Mouse (Mus musculus) midbrain, embryonic 11.5 days (tissue): ENCODE data around the gene Kcnh2. TPM values are rescaled to one million over a fixed set of nuclear protein-coding genes. Genes with fewer than 3 reads are reported as not detected.

Experiments used
- ATAC-seq: fragments of 200-750 bp; cut with Nextera tagmentation; 2 replicates; pipeline ENCODE4 v1.8.0; 2017; ENCODE audit warnings: moderate TSS enrichment, moderate library complexity; ENCODE audit not compliant: low FRiP score
- DNase-seq: peaks from one replicate; pipeline ENCODE4 v3.0.0; 2015; ENCODE audit warnings: low spot score; ENCODE audit errors: missing footprints
- H3K27ac ChIP-seq: fragments of 300-500 bp; sonication (generic); 2 replicates; pipeline ENCODE4 v1.5.1; 2014; ENCODE audit warnings: low read depth, low read length
- H3K27me3 ChIP-seq: fragments of 300-500 bp; sonication (generic); 2 replicates; pipeline ENCODE4 v1.6.1; 2014; ENCODE audit warnings: mild to moderate bottlenecking, low read length, moderate library complexity, mixed read lengths; ENCODE audit not compliant: control insufficient read depth, insufficient read depth
- H3K36me3 ChIP-seq: fragments of 300-500 bp; sonication (generic); 2 replicates; pipeline ENCODE4 v1.6.1; 2014; ENCODE audit warnings: mild to moderate bottlenecking, low read length, moderate library complexity, mixed read lengths; ENCODE audit not compliant: control insufficient read depth, insufficient read depth
- H3K4me1 ChIP-seq: fragments of 300-500 bp; sonication (generic); 2 replicates; pipeline ENCODE4 v1.6.1; 2014; ENCODE audit warnings: low read length; ENCODE audit not compliant: control insufficient read depth, insufficient read depth
- H3K4me2 ChIP-seq: fragments of 300-500 bp; sonication (generic); 2 replicates; pipeline ENCODE4 v1.6.1; 2014; ENCODE audit warnings: mild to moderate bottlenecking, moderate library complexity
- H3K4me3 ChIP-seq: fragments of 300-500 bp; sonication (generic); 2 replicates; pipeline ENCODE4 v1.5.1; 2014; ENCODE audit warnings: low read depth, low read length
- H3K9ac ChIP-seq: fragments of 300-500 bp; sonication (generic); 2 replicates; pipeline ENCODE4 v1.6.1; 2014; ENCODE audit warnings: low read length
- H3K9me3 ChIP-seq: fragments of 300-500 bp; sonication (generic); 2 replicates; pipeline ENCODE4 v1.6.1; 2016; ENCODE audit warnings: low read length; ENCODE audit not compliant: control insufficient read depth
- WGBS: fragments of 180-500 bp; shearing (Covaris S2); extraction: QIAGEN DNeasy Blood & Tissue Kit; methylation state at CpG from one replicate; pipeline ENCODE4 v1.1.7; 2014; 5-methylcytosine and 5-hydroxymethylcytosine counted together
- polyA plus RNA-seq: library from polyadenylated mRNA; unstranded; fragments of >200 nt; fragmentation: Nextera tagmentation; extraction: Ambion mirVana; gene quantifications from 2 replicates; pipeline ENCODE4 v1.2.1, GENCODE M21; 2014

Kcnh2 gene
- polyA plus RNA-seq, 1 experiment from 2014 or later = 16.2 TPM

- H3K27ac ChIP-seq = no peak overlapping the region
- no peaks in the 10 kb centered on the region for H3K27me3 ChIP-seq
- no peaks in the 10 kb centered on the region; the same call in 1 of the 2 replicates for H3K4me1 ChIP-seq
- no peaks in the 10 kb centered on the region for H3K36me3 ChIP-seq
- no peak overlapping the region for H3K4me2 ChIP-seq
- H3K4me3 ChIP-seq = no peak overlapping the region
- ATAC-seq (no peak), DNase-seq (no peak)
- H3K9me3 ChIP-seq = no peaks in the 10 kb centered on the region
- WGBS = 50% methylated on average over 5 of the region's 5 CpGs
- no peak overlapping the region for H3K9ac ChIP-seq
Observed at GRCm38 (mm10) chr5:24365528-24365927, 14.1 kb upstream of the Kcnh2 start.

GRCm38 (mm10) chr5:24364963-24365362 is 13.6 kb upstream of the Kcnh2 start:
- H3K36me3 ChIP-seq = no peaks in the 10 kb centered on the region
- H3K9me3 ChIP-seq = no peaks in the 10 kb centered on the region
- H3K27me3 ChIP-seq = no peaks in the 10 kb centered on the region
- H3K4me3 ChIP-seq = no peak overlapping the region
- DNase-seq (no peak), ATAC-seq (no peak)
- 83% methylated on average over 10 of the region's 10 CpGs for WGBS
- no peaks in the 10 kb centered on the region; the same call in 1 of the 2 replicates for H3K4me1 ChIP-seq
- no peak overlapping the region for H3K9ac ChIP-seq
- H3K4me2 ChIP-seq = no peak overlapping the region
- no peak overlapping the region for H3K27ac ChIP-seq

- no peaks in the 10 kb centered on the region for H3K27me3 ChIP-seq
- no peaks in the 10 kb centered on the region; the same call in 1 of the 2 replicates for H3K4me1 ChIP-seq
- DNase-seq (no peak), ATAC-seq (no peak)
- H3K9ac ChIP-seq = no peak within 1 kb of the TSS
- no peak within 1 kb of the TSS for H3K4me2 ChIP-seq
- WGBS = 32% methylated on average over 12 of the region's 12 CpGs
- H3K4me3 ChIP-seq = no peak within 1 kb of the TSS
- H3K27ac ChIP-seq = no peak within 1 kb of the TSS
- H3K9me3 ChIP-seq = no peaks in the 10 kb centered on the region
- H3K36me3 ChIP-seq = no peaks in the 10 kb centered on the region
Observed at GRCm38 (mm10) chr5:24364508-24364907, 13.1 kb upstream of the Kcnh2 start, which contains the start of gene Nos3. TSS of gene Nos3 (plus strand) at chr5:24364810.

- no peak for ATAC-seq
- Histone ChIP-seq H3K9me3 (no peaks in the 10 kb centered on the region), H3K4me3 (no peak overlapping the region), H3K4me2 (no peak overlapping the region), H3K9ac (no peak overlapping the region), H3K36me3 (no peaks in the 10 kb centered on the region), H3K27ac (no peak overlapping the region), H3K4me1 (no peaks in the 10 kb centered on the region; the same call in 1 of the 2 replicates), H3K27me3 (no peaks in the 10 kb centered on the region)
- WGBS = 62% methylated on average over 3 of the region's 3 CpGs
- DNase-seq = no peak
Observed at GRCm38 (mm10) chr5:24364061-24364460, 12.7 kb upstream of the Kcnh2 start.

- Histone ChIP-seq H3K4me1 (no peaks in the 10 kb centered on the region; the same call in 1 of the 2 replicates), H3K27me3 (no peaks in the 10 kb centered on the region), H3K36me3 (no peaks in the 10 kb centered on the region), H3K9me3 (no peaks in the 10 kb centered on the region), H3K27ac (no peak overlapping the region), H3K4me2 (no peak overlapping the region), H3K9ac (no peak overlapping the region), H3K4me3 (no peak overlapping the region)
- ATAC-seq = no peak
- DNase-seq = no peak
- 72% methylated on average over 2 of the region's 2 CpGs for WGBS
Observed at GRCm38 (mm10) chr5:24363467-24363866, 12.1 kb upstream of the Kcnh2 start.

GRCm38 (mm10) chr5:24360792-24361454 is 9.5 kb upstream of the Kcnh2 start:
- DNase-seq (peak; percentile 99), ATAC-seq (peak; percentile 73)
- no peaks in the 10 kb centered on the region for H3K36me3 ChIP-seq
- no peak overlapping the region for H3K27ac ChIP-seq
- no peak overlapping the region for H3K4me2 ChIP-seq
- H3K9me3 ChIP-seq = no peaks in the 10 kb centered on the region
- no peaks in the 10 kb centered on the region for H3K27me3 ChIP-seq
- no peaks in the 10 kb centered on the region; the same call in 1 of the 2 replicates for H3K4me1 ChIP-seq
- WGBS = 1% methylated on average over 7 of the region's 7 CpGs
- no peak overlapping the region for H3K4me3 ChIP-seq
- no peak overlapping the region for H3K9ac ChIP-seq

GRCm38 (mm10) chr5:24357461-24357860 is 6.1 kb upstream of the Kcnh2 start:
- Histone ChIP-seq H3K4me2 (no peak overlapping the region), H3K4me3 (no peak overlapping the region), H3K9me3 (no peaks in the 10 kb centered on the region), H3K27ac (no peak overlapping the region), H3K4me1 (peaks cover 9% of the 10 kb centered on the region), H3K27me3 (no peaks in the 10 kb centered on the region), H3K9ac (no peak overlapping the region), H3K36me3 (no peaks in the 10 kb centered on the region)
- DNase-seq (peak; percentile 97), ATAC-seq (no peak)
- 12% methylated on average over 7 of the region's 7 CpGs for WGBS

- Histone ChIP-seq H3K9me3 (no peaks in the 10 kb centered on the region), H3K27ac (no peak overlapping the region), H3K4me3 (no peak overlapping the region), H3K4me2 (no peak overlapping the region), H3K27me3 (no peaks in the 10 kb centered on the region), H3K36me3 (no peaks in the 10 kb centered on the region), H3K9ac (no peak overlapping the region), H3K4me1 (peaks cover 16% of the 10 kb centered on the region)
- WGBS = 67% methylated on average over 4 of the region's 4 CpGs
- ATAC-seq (no peak), DNase-seq (no peak)
Observed at GRCm38 (mm10) chr5:24356764-24357163, 5.4 kb upstream of the Kcnh2 start.

GRCm38 (mm10) chr5:24353327-24353726 is 1.9 kb upstream of the Kcnh2 start:
- H3K27me3 ChIP-seq = peaks cover 19% of the 10 kb centered on the region
- H3K27ac ChIP-seq = peak overlapping the region; percentile 94
- H3K9me3 ChIP-seq = no peaks in the 10 kb centered on the region
- no peaks in the 10 kb centered on the region for H3K36me3 ChIP-seq
- 31% methylated on average over 4 of the region's 4 CpGs for WGBS
- H3K4me2 ChIP-seq = no peak overlapping the region
- no peak overlapping the region for H3K4me3 ChIP-seq
- DNase-seq = no peak
- no peak for ATAC-seq
- H3K9ac ChIP-seq = peak overlapping the region; percentile 54; the same call in 1 of the 2 replicates
- H3K4me1 ChIP-seq = peaks cover 29% of the 10 kb centered on the region
